Mouse (Mus musculus): ENCODE data around the gene Tnfrsf8. TPM values are rescaled to one million over a fixed set of nuclear protein-coding genes. Genes with fewer than 3 reads are reported as not detected.

The Tnfrsf8 gene
- total RNA-seq (2023): 0.27 TPM

GRCm38 (mm10) chr4:145314836-145315467 lies at the start of gene Tnfrsf8:
Gene Tnfrsf8 (minus strand): TSS chr4:145315164.

GRCm38 (mm10) chr4:145246173-145247011 lies 68.6 kb downstream of the Tnfrsf8 start, which contains the start of gene Tnfrsf1b:
Gene Tnfrsf1b (minus strand): TSS chr4:145246870.

Other genes starting within 250 kb of the Tnfrsf8 start
- gene Vps13d, start 120.2 kb downstream of the Tnfrsf8 start, total RNA-seq (2023): 58.6 TPM
- gene Tnfrsf1b, start 68.3 kb downstream of the Tnfrsf8 start, total RNA-seq (2023): 20.4 TPM
- gene Zfp990, start 195.6 kb upstream of the Tnfrsf8 start, total RNA-seq (2023): 2.1 TPM